Mouse (Mus musculus) monocyte, adult 5-6 weeks (primary cell): ENCODE results near the gene Flnb. TPM values are rescaled to one million over a fixed set of nuclear protein-coding genes. Genes with fewer than 3 reads are reported as not detected.

Source experiments
- ATAC-seq: fragments of 153-309, 156-312 bp; replicated peaks from 2 replicates; pipeline ENCODE4 v1.8.0; 2017; ENCODE audit warnings: mild to moderate bottlenecking; ENCODE audit not compliant: low TSS enrichment, insufficient number of reproducible peaks, severe bottlenecking, poor library complexity, low FRiP score
- total RNA-seq: library from RNA; stranded (forward); fragments of 200-1000, 200-491, 200-594 nt; gene quantifications from 3 replicates; pipeline ENCODE4 v1.2.3, GENCODE M21; 2017

Gene Flnb
- total RNA-seq, 1 experiment from 2014 or later, result 8.0 TPM

- no peak for ATAC-seq
Measured at GRCm38 (mm10) chr14:7857835-7858234, 40.1 kb downstream of the Flnb start.

- ATAC-seq, result peak; percentile 59; the same call in 1 of the 2 replicates
Measured at GRCm38 (mm10) chr14:7858430-7858829, 40.7 kb downstream of the Flnb start.

- ATAC-seq, result no peak
Measured at GRCm38 (mm10) chr14:7860525-7861154, 42.9 kb downstream of the Flnb start.

- no peak for ATAC-seq
Measured at GRCm38 (mm10) chr14:7861275-7861674, 43.5 kb downstream of the Flnb start.

- ATAC-seq, result no peak
Measured at GRCm38 (mm10) chr14:7862226-7862625, 44.5 kb downstream of the Flnb start.

- ATAC-seq, result no peak
Measured at GRCm38 (mm10) chr14:7863199-7863598, 45.4 kb downstream of the Flnb start.

- no peak for ATAC-seq
Measured at GRCm38 (mm10) chr14:7863871-7864505, 46.2 kb downstream of the Flnb start.

GRCm38 (mm10) chr14:7864506-7864899, 46.7 kb downstream of the Flnb start:
- no peak for ATAC-seq

- no peak for ATAC-seq
Measured at GRCm38 (mm10) chr14:7867224-7867623, 49.5 kb downstream of the Flnb start.

- ATAC-seq, result no peak
Measured at GRCm38 (mm10) chr14:7867841-7868240, 50.1 kb downstream of the Flnb start.

- ATAC-seq, result no peak
Measured at GRCm38 (mm10) chr14:7869796-7870195, 52.0 kb downstream of the Flnb start.

GRCm38 (mm10) chr14:7873552-7873951, 55.8 kb downstream of the Flnb start:
- no peak for ATAC-seq

GRCm38 (mm10) chr14:7874495-7874894, 56.7 kb downstream of the Flnb start:
- ATAC-seq, result no peak

GRCm38 (mm10) chr14:7877957-7878356, 60.2 kb downstream of the Flnb start:
- no peak; the same call in 1 of the 2 replicates for ATAC-seq

- ATAC-seq, result 0 out of 2 replicates have a peak, but pooled peaks have one; percentile 44
Measured at GRCm38 (mm10) chr14:7880389-7880788, 62.6 kb downstream of the Flnb start.

- no peak for ATAC-seq
Measured at GRCm38 (mm10) chr14:7881533-7881932, 63.8 kb downstream of the Flnb start.

- ATAC-seq, result no peak
Measured at GRCm38 (mm10) chr14:7882050-7882449, 64.3 kb downstream of the Flnb start.

- ATAC-seq, result no peak
Measured at GRCm38 (mm10) chr14:7884158-7884557, 66.4 kb downstream of the Flnb start.

- ATAC-seq, result no peak
Measured at GRCm38 (mm10) chr14:7884841-7885240, 67.1 kb downstream of the Flnb start.

- no peak for ATAC-seq
Measured at GRCm38 (mm10) chr14:7885540-7885939, 67.8 kb downstream of the Flnb start.
